Mouse (Mus musculus) lung, postnatal 0 days (tissue): ENCODE data around the gene Olfr378.

ENCODE experiments used
- CTCF ChIP-seq: IDR thresholded peaks from 2 replicates; pipeline ENCODE4 v1.5.1; 2016; ENCODE audit warnings: antibody characterized with exemption, mild to moderate bottlenecking
- EP300 ChIP-seq: IDR thresholded peaks from 2 replicates; pipeline ENCODE4 v1.6.1; 2016; ENCODE audit warnings: antibody characterized with exemption, mild to moderate bottlenecking, control low read depth

DNA sequence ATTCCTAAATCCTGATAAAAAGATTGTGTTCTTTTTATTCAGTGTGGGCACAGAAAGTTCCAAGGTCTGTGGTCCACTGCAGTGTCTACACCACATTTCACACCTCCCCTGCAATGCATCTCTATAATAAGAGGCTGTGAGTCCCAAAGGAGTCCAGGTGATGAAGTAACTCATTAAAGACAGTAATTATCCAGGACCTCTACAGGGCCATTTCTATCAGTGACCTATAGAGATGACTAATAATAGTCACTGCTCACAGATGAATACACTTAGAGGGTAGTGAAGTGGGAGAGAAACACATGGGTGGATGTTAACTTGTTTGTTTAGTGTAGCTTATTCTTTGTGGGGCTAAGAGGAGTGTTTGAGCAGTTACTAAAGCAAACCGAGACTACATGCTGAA, at the start of gene Olfr378:
- no peak for TF ChIP-seq CTCF
- no peak for TF ChIP-seq EP300
